Mouse (Mus musculus): ENCODE results near the gene Dnah8. TPM values are rescaled to one million over a fixed set of nuclear protein-coding genes. Genes with fewer than 3 reads are reported as not detected.

Gene Dnah8
- total RNA-seq, 2 experiments from 2014 or later = 0.46 to 1.6 TPM

DNA sequence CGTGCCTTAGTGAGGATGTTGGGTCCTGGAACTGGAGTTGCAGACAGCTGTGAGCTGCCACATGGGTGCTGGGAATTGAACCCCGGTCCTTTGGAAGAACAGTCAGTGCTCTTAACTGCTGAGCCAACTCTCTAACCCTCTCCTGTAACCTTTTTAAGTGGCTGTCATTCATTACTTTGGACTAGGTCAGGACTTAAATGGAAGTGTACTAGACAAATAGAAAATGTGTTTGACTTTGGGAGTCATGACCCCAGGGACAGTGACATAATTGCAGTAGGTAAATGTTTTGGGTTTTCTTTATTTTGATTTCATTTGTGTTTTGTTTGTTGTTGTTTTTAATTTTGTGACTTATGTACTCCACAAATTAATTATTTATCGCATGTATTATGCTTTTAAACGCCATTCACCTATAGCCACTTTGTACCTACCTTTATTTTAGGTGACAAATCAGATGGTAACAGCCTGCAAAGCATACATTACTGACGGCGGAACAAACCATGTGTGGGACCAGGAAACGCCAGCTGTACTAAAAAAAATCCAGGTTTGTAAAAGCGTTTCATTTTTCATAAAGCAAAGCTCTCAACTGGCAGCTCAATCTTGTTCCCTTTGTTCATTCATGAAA lies 33.5 kb downstream of the Dnah8 start:
- no peak for DNase-seq (ENCODE audit: low spot score in 2 of 2)

DNA sequence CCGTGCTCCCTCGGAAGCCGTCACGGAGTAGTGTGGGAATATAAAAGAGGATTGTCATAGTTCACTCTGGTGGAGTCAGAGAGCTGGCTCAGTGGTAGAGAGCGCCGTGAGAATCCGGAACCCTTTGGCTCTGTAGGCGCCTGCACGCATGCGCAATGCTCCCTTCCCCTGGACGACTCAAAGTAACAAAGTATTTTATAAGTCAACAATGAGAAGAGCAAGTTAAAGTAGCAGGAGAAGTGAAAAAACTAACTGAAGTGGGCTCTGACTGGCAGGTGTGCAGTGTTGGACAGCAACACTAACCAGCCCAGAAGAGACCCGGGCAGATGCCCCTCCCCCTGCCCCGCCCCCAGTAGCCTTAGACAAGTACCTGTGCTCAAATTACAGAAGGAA lies 34.0 kb downstream of the Dnah8 start:
- peak; percentile 76 to 83 for DNase-seq (ENCODE audit: low spot score in 2 of 2)

DNA sequence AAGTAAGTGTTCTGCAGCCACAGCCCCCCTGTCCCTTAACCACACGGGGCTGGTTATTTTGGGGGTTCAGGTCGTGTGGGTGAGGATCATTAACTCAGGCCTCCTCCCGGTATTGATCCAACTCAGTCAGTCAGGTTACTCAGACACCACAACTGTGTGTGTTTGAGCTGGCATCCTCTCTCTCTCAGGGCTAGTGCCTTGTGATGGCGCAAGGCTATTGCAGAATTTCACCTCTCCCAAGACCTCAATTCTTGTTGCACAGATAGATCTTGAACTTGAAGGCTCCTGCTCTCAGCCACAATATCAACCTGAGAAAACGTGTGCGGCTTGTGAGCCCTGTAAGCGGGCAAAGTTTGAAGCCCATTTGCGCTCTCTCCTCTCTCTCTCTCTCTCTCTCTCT lies 38.0 kb downstream of the Dnah8 start:
- no peak for DNase-seq (ENCODE audit: low spot score in 2 of 2)

DNA sequence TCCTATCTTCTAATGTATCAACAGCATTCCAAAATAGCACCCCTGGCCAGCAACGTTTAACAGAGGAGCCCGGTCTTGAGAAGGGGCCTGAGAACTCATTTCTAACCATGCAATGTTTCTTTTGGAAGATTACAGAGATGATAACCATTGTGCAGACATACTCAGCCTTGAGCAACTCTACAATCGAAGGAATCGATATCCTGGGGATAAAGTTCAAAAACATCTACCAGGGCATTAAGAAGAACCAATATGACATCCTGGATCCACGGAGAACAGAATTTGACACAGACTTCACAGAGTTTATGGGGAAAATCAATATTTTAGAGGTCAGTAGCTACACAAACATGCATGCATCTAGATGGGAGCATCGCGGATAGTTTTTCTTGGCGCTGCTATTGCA lies 39.0 kb downstream of the Dnah8 start:
- DNase-seq (ENCODE audit: low spot score in 2 of 2) = no peak

DNA sequence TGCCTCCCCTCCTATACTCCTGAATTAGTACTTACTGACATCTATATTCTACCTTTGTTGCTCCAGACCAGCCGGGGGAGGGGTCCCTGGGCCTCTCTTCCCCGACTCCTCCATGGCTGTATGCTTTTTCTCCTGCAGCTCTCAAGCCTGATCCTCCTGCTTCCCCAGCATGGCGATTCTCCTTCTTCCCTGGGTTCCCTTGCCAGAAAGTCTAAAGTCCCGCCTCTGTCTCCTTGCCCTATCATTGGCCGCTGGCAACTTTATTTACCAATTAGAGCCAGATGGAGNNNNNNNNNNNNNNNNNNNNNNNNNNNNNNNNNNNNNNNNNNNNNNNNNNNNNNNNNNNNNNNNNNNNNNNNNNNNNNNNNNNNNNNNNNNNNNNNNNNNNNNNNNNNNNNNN lies 40.7 kb downstream of the Dnah8 start:
- DNase-seq (ENCODE audit: low spot score in 2 of 2) = no peak

DNA sequence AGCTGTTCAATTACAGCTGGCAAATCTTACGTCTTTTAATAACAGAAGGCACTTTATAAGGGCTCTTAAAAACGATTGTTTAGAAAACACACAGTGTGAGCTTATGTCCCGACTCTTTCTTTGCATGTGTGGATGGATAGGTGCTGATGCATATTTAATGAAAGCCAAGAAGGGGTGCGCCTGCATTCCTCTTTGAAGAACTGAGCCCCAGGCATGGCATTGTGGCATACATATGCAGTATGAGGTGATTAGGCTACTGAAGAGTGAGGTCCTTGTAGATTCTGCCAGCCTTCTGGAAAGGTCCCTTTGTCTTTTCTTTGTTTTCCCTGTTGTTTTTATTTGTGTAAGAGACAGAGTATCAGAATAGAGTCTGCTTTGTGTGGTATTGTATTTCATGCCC lies 48.4 kb downstream of the Dnah8 start:
- DNase-seq (ENCODE audit: low spot score in 2 of 2) = no peak

DNA sequence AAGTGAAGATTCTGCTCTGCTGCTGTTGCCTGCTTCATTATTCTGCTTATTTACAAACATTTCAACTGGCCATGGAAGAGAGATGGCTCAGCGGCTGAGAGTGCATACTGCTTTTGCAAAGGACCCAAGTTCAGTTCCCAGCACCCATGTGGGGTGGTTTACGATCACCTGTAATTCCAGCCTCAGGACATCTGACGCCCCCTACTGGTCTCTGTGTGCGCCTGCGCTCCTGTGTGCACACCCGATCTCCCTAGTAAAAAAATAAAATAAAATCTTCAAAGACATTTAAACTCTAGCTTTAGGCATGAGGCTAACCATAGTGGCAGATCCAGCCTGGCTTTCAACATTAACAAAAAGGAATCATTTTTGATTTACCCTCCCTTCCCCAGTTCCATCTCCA lies 48.9 kb downstream of the Dnah8 start:
- DNase-seq (ENCODE audit: low spot score in 2 of 2) = no peak

DNA sequence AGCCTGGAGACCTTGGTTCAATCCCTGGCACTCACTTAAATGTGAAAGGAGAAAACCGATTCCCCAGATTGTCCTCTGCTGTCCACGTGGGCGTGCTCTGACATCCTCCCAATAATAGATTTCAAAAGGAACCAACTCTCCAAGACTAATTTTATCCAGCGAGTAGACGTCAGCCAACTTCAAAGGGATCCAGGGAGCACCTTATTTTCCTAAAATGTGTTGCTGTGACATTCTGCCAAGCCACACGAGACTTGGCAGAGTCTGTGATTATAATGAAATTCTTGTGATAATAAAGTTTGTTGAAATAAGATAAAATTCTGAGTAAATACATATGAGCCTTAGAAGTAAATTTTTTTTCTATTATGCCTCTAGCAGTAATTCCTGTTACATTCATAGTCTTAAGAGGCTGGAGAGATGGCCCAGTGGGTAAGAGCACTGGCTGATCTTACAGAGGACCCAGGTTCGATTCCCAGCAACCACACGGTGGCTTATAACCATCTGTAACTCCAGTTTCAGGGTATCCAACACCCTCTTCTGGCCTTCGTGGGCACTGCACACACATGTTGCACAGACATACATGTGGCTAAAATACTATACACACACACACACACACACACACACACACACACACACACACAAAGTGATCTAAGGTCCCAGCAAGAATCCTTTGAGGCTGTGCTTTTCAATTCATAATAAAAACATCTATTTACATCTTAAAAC lies 51.0 kb downstream of the Dnah8 start:
- no peak for DNase-seq (ENCODE audit: low spot score in 2 of 2)

DNA sequence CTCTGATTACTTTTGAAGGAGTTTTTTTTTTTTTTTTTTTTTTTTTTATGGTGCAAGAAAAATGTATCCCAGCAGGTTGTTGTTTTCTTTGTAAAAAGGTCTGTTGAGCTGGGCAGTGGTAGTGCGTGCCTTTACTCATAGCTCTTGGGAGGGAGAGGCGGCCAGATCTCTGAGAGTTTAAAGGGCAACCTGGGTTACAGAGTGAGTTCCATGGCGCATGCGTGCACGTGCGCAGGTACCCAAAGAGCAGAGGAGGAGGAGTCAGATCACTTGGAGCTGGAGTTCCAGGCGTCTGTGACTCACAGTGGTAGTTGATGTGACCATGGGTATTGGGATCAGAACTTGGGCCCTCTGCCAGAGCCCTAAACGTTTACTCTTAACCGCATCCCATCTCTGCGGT lies 54.4 kb downstream of the Dnah8 start:
- DNase-seq (ENCODE audit: low spot score in 2 of 2) = no peak

DNA sequence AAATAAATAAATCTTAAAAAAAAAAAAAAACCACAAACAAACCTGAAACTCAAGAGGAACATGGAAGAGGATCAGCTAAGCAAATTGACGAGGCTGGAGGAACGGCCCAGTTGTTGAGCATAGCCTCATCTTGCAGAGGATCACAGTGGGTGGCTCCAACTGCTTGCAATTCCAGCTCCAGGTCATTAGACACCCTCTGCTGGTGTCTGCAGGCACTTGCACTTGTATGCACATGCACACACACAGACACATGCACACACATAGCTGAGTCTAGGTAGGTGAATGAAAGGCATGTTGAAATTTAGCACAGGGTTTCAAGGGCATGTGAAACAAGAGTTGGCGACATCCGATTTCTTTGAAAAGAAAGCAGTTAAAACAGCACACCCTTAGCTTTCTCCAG lies 55.5 kb downstream of the Dnah8 start:
- DNase-seq (ENCODE audit: low spot score in 2 of 2) = no peak

DNA sequence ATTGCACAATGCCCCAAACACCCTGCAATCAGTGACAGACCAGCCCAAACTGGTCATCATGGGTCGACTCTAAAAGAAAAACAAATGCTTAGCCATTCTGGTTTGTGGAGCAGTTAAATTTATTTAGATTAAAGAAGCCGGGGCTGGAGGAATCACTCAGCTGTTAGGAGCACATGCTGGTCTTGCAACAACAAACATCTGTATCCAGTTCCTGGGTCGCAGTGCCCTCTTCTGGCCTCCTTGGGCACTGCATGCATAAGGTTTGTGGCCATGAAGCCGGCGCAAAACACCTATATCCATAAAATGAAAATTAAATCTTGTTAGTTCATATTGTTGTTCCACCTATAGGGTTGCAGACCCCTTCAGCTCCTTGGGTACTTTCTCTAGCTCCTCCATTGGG lies 57.5 kb downstream of the Dnah8 start:
- peak; percentile 31 to 40 for DNase-seq (ENCODE audit: low spot score in 2 of 2)

DNA sequence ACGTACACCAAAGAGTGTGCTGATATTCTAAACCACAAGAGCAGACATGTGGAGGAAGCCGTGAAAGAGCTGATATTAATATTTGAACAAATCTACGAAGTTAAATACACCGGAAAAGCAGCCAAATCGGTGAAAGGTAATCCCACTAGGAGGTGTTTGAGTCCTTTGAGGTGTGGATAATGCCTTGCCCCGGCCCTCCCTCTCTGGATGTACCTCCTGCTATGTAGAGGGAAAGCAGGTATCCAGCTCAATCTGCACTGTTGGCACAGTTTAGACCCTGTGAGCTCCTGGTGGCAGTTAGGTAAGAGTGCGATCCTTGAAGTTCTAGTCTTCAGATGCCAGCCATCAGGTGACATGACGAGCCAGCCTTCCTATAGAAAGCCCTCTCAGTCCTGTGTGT lies 66.0 kb downstream of the Dnah8 start:
- DNase-seq (ENCODE audit: low spot score in 2 of 2) = no peak

DNA sequence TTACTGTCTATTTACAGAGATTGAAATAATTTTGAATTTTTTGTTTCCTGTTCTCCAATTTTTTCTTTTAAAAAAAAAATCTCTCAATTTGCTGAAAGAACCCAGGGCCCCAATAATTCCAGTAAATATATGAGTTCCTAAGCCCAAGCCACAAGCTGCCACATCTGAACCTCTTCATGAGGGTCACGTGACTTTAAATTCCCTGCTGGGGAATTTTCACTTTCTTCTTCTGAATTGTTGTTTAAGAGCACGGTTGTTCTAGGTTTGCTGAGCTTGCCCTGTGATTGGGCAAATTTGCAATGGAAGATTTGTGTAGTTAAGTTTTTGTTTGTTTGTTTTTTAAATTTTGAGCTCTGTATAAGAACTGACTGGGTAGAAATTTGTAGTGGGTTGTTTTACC lies 67.3 kb downstream of the Dnah8 start:
- DNase-seq (ENCODE audit: low spot score in 2 of 2) = no peak

DNA sequence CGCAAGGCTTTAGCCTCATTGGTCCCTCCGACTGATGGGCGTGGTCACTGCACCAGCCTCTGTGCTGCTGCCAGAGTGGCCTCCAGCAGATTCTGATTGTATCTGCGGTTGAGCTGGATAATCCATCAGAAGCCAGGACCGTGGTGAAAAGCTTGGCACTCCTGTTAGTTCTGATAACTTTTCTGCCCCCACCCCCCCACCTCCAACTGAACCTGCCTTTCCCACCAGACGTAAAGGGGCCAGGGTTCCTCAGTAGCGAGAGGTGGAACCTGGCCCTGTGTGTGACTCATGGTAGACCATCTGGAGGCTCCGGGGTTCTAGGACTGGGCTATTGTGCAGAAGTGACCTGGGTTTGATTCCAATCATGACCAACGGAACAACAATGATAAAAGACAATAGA lies 70.1 kb downstream of the Dnah8 start:
- no peak for DNase-seq (ENCODE audit: low spot score in 2 of 2)

DNA sequence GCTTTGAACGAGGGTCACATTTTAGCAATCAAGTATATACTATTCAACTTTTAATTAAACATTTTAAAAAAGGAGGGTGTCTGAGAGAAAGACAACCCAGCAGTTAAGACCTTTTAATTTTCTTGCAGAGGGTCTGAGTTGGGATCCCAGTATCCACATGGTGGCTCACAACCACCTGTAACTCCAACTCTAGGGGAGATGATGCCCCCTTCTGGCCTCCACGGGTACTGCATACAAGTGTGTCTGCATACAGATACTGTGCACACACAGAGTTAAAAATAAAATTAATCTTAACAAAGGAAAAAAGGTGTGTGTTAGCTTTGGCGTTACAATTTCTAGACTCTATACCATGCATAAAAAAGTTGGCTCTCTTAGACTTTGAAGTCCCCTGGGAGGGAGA lies 90.6 kb downstream of the Dnah8 start:
- DNase-seq (ENCODE audit: low spot score in 2 of 2) = no peak

DNA sequence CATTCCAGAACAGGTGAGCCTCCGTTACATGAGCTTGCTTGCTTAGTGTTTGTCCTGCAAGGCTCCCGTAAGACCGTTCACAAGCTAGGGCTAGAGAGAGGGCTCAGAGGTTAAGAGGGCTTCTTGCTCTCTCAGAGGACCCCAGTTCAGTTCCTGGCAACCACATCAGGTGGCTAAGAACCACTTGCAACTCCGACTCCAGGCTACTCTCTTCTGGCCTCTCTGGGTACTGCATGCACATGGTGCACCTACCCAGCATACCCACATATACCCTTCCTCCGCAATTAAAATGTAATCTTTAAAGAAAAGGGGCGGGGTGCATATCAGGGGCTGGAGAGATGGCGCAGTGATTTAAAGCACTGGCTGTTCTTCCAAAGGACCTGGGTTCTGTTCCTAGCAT lies 94.0 kb downstream of the Dnah8 start:
- no peak for DNase-seq (ENCODE audit: low spot score in 2 of 2)

DNA sequence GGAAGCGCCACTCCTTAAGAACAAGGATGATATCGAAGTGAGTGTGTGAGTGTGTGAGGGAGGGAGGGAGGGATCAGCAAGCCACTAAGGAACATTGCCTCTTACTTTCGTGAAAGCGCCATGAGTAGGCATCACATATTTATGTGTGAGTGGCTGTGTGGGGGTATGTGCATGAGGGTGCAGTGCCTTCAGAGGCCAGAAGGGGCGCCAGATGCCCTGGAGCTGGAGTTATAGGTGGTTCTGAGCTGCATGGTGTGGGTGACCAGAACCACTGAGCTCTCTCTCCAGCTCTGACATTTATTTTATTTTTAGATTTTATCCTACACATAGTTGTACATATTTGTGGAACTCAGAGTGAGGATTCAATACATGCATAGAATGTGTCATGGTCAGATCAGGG lies 94.9 kb downstream of the Dnah8 start:
- no peak for DNase-seq (ENCODE audit: low spot score in 2 of 2)

DNA sequence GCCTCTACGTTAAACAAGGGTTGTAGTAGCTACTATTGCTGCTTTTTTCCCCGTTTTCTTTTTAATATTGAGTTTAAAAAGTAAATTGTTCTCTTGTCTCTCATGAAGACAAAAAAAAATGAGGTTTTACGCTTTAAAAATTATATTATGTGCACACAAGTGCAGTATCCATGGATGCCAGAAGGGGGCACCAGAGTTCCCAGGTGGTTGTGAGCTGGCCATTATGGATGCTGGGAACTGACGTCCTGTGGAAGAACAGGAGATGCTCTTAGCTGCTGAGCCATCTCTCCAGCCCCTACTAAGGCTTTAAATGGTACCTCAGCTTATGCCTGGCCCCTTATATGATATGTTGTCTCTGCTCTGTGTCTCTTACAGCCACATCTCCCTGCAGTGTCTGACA lies 103.6 kb downstream of the Dnah8 start:
- no peak for DNase-seq (ENCODE audit: low spot score in 2 of 2)

DNA sequence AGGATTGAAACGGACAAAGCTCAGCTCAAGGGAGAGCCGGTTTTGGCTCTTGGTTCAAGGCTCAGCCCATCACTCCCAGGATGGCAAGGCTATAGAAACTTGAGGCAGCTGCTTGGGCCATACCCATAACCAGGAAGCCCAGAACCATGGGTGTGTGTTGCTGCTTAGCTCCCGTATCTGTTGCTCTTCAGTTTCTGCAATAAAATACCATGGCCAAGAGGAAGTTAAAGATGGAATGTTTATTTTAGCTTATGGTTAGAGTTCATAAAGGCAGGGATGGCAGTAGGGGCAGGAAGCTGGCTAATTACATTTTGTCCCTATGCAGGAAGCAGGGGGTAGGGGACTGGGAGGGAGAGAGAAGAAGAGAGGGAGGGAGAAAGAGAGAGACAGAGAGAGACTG lies 108.6 kb downstream of the Dnah8 start:
- no peak for DNase-seq (ENCODE audit: low spot score in 2 of 2)

DNA sequence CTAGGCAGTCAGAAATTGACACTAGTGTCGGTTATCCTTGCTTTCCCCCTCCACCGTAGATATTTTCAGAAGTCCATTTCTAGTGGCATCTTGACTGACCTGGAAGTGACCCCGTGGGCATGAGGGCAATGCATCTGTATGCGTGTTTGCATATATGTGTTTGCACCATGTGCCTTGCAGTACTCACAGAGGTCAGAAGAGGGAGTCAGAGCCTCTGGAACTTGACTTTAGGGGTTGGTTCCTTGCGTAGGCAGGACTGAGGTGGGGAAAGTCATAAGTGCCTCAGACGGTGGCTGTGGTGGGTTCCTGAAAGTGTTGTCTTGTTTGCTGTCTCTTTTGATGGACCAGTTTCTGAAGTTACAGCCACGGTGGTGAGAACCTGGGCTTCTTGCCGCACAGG lies 110.6 kb downstream of the Dnah8 start:
- no peak for DNase-seq (ENCODE audit: low spot score in 2 of 2)

DNA sequence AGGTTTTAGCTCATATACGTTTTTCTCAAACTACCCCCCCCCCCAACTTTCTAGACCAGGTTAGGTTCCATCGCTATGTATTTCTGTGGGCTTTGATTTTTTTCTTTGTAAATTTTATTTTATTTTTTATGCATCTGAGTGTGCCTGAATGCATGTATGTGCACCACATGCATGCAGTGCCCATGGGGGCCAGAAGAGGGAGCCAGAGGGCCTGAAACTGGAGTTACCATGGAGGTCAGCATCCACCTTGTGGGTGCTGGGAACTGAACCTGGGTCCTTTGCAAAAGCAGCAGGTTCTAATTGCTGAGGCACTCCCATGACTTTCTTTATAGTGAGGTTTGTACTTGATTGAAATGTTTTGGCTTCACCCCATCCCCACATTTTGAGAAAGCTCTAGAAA lies 111.3 kb downstream of the Dnah8 start:
- DNase-seq (ENCODE audit: low spot score in 2 of 2) = no peak

DNA sequence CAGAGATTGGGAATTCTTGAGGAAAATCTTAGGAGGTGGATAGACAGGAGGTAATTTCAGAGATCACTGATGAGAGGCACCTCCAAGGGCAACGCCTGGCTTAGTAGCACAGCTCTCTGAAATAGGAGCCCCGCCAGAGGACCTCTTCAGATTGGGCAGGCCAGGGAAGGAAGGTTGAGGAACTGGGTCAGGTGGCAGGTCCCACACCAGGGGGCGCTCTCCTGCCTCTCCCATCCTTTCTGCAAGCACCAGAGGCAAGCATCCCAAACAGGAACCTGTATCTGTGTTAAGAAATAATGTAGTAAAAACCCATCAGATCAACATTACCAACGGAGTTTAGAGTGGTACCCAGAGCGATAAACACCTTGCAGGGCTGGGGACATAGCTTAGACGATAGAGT lies 113.6 kb downstream of the Dnah8 start:
- DNase-seq (ENCODE audit: low spot score in 2 of 2) = peak; percentile 46 to 48

DNA sequence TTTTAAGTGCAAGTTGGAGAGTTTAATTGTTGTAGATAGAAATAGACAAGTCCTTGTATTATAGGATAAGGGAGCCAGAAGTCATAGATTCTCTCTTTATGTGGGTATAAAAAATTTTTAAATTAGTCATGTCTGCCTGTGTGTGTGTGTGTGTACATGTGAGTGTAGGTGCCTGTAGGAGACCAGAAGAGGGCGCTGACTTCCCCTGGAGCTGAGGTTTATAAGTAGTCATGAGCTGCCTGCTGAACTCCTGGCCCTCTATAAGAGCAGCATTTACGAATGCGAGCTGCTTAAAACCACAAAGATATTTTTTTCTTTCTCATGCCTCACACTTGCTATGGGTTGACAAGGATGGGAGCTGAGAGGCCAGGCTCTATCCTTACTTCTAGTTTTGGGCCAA lies 115.6 kb downstream of the Dnah8 start:
- no peak for DNase-seq (ENCODE audit: low spot score in 2 of 2)
